Mouse (Mus musculus) embryonic facial prominence, embryonic 10.5 days (tissue): ENCODE data around the gene Slc44a5. TPM values are rescaled to one million over a fixed set of nuclear protein-coding genes. Genes with fewer than 3 reads are reported as not detected.
"Not testable (repeated sequence)": the region's sequence is repeated elsewhere in the genome, so short reads cannot be mapped to it uniquely, and the experiment has no call there.

Experiments used
- DNase-seq: peaks from one replicate; pipeline ENCODE4 v3.0.0-alpha.2; 2017; ENCODE audit warnings: low spot score
- H3K27ac ChIP-seq: fragments of 300-500 bp; sonication (generic); replicated peaks from 2 replicates; pipeline ENCODE4 v1.5.1; 2016; ENCODE audit warnings: mild to moderate bottlenecking
- H3K27me3 ChIP-seq: fragments of 300-500 bp; sonication (generic); replicated peaks from 2 replicates; pipeline ENCODE4 v1.6.1; 2016; ENCODE audit warnings: low read depth, mild to moderate bottlenecking; ENCODE audit not compliant: poor library complexity, severe bottlenecking
- H3K36me3 ChIP-seq: fragments of 300-500 bp; sonication (generic); replicated peaks from 2 replicates; pipeline ENCODE4 v1.6.1; 2016; ENCODE audit warnings: mild to moderate bottlenecking, moderate library complexity
- H3K4me1 ChIP-seq: fragments of 300-500 bp; sonication (generic); 2 replicates; pipeline ENCODE4 v1.6.1; 2016
- H3K4me3 ChIP-seq: fragments of 300-500 bp; sonication (generic); 2 replicates; pipeline ENCODE4 v1.5.1; 2016; ENCODE audit warnings: mild to moderate bottlenecking, moderate library complexity
- H3K9me3 ChIP-seq: fragments of 300-500 bp; sonication (generic); 2 replicates; pipeline ENCODE4 v1.6.1; 2016; ENCODE audit warnings: mild to moderate bottlenecking
- WGBS: fragments of 180-500 bp; shearing (Covaris S2); methylation state at CpG from one replicate; pipeline ENCODE4 v1.1.7; 2016; 5-methylcytosine and 5-hydroxymethylcytosine counted together
- polyA plus RNA-seq: library from polyadenylated mRNA; unstranded; fragments of >200 nt; fragmentation: Nextera tagmentation; extraction: Ambion mirVana; gene quantifications from 2 replicates; pipeline ENCODE4 v1.2.1, GENCODE M21; 2016

Gene Slc44a5
- polyA plus RNA-seq, 1 experiment from 2014 or later = 0.56 TPM

GRCm38 (mm10) chr3:154145750-154146149, 172.5 kb downstream of the Slc44a5 start:
- H3K27me3 ChIP-seq = no peaks in the 10 kb centered on the region
- DNase-seq = no peak
- no peaks in the 10 kb centered on the region for H3K9me3 ChIP-seq
- H3K4me1 ChIP-seq = no peaks in the 10 kb centered on the region
- 84% methylated on average over 4 of the region's 4 CpGs for WGBS
- no peak overlapping the region for H3K4me3 ChIP-seq
- no peak overlapping the region for H3K27ac ChIP-seq
- H3K36me3 ChIP-seq = no peaks in the 10 kb centered on the region

DNA sequence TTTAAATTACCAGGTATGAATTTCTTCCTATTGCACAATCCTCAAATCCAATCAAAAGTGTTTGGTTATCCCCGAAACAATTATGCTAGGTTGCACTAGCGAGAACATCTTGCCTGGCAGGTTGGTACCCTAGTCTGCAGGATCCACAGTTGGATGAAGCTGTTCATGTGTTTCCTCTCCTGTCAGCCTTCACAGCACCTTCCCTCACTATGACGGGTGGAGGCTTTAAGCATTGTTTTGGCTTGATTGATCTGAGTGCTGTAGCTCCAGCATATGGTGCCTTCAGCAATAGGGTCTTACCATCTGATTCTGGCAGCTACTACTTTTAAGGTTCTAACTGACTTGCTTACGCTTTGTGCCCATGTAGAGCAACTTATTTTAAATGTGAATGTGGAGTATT, 176.5 kb downstream of the Slc44a5 start:
- no peaks in the 10 kb centered on the region for H3K9me3 ChIP-seq
- no peak overlapping the region for H3K27ac ChIP-seq
- no peaks in the 10 kb centered on the region for H3K4me1 ChIP-seq
- DNase-seq = no peak
- no peaks in the 10 kb centered on the region for H3K36me3 ChIP-seq
- 85% methylated on average over 4 of the region's 4 CpGs for WGBS
- no peaks in the 10 kb centered on the region for H3K27me3 ChIP-seq
- H3K4me3 ChIP-seq = no peak overlapping the region

- WGBS = 82% methylated on average over 3 of the region's 3 CpGs
- not testable (repeated sequence) for H3K4me3 ChIP-seq, H3K9me3 ChIP-seq, DNase-seq, H3K27me3 ChIP-seq, H3K36me3 ChIP-seq, H3K4me1 ChIP-seq, H3K27ac ChIP-seq
Observed at GRCm38 (mm10) chr3:154153541-154153940, 180.3 kb downstream of the Slc44a5 start.

GRCm38 (mm10) chr3:154165882-154166281, 192.6 kb downstream of the Slc44a5 start:
- Histone ChIP-seq H3K36me3 (no peaks in the 10 kb centered on the region), H3K4me3 (no peak overlapping the region), H3K27ac (no peak overlapping the region), H3K9me3 (no peaks in the 10 kb centered on the region), H3K4me1 (no peaks in the 10 kb centered on the region), H3K27me3 (no peaks in the 10 kb centered on the region)
- no peak for DNase-seq
- 92% methylated on average over 4 of the region's 4 CpGs for WGBS

GRCm38 (mm10) chr3:154171881-154172592, 198.8 kb downstream of the Slc44a5 start:
- H3K9me3 ChIP-seq = no peaks in the 10 kb centered on the region
- 70% methylated on average over 10 of the region's 10 CpGs for WGBS
- no peak overlapping the region for H3K27ac ChIP-seq
- no peak overlapping the region for H3K4me3 ChIP-seq
- no peaks in the 10 kb centered on the region for H3K36me3 ChIP-seq
- no peaks in the 10 kb centered on the region for H3K27me3 ChIP-seq
- peaks cover 10% of the 10 kb centered on the region; the same call in 1 of the 2 replicates for H3K4me1 ChIP-seq
- DNase-seq = no peak

GRCm38 (mm10) chr3:154172593-154172965, 199.3 kb downstream of the Slc44a5 start:
- DNase-seq = no peak
- peaks cover 10% of the 10 kb centered on the region; the same call in 1 of the 2 replicates for H3K4me1 ChIP-seq
- H3K27ac ChIP-seq = no peak overlapping the region
- 86% methylated on average over 5 of the region's 5 CpGs for WGBS
- H3K4me3 ChIP-seq = no peak overlapping the region
- H3K9me3 ChIP-seq = no peaks in the 10 kb centered on the region
- no peaks in the 10 kb centered on the region for H3K36me3 ChIP-seq
- no peaks in the 10 kb centered on the region for H3K27me3 ChIP-seq

DNA sequence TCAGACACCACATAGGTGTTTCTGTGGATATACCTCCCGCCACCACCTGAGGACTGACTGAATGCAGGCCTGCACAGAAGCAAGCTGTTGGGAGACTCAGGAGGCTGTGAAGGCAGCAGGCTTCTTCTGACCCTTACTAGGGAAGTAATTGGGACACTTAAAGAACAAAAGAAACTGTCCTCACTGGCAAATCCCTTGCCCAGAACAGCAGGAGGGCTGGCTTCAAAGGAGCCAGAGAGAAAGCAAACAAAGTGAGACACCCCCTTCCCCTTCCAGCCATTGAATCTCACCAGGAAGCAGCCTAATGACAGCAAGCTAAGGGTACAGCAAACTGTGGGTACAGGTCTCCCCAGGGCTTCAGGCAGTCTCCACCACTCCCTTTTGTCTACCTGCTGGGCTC, 200.3 kb downstream of the Slc44a5 start:
- Histone ChIP-seq H3K27me3 (no peaks in the 10 kb centered on the region), H3K9me3 (no peaks in the 10 kb centered on the region), H3K27ac (no peak overlapping the region), H3K4me1 (peaks cover 14% of the 10 kb centered on the region; the same call in 1 of the 2 replicates), H3K4me3 (no peak overlapping the region), H3K36me3 (no peaks in the 10 kb centered on the region)
- no peak for DNase-seq
- WGBS = 32% methylated on average over 1 of the region's 1 CpGs

DNA sequence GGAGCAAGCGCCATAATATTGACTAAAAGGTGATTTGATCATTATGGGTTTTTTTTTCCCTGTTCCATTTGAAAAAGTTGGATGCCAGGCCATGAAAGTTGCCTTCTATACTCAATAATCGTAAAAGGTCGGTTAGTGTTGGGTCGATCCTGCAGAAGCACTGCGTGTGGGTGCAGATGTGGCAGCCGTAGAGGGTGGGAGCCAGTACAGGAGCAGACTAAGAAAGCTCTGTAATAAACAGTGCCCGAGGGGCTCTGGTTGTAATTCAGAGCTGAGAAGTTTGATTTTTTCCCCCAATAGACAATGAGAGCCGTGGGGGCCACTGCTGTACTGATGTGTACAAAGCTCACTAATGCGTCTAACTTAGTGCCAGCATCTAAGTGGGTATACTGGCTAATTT, 200.8 kb downstream of the Slc44a5 start:
- no peaks in the 10 kb centered on the region for H3K27me3 ChIP-seq
- no peaks in the 10 kb centered on the region for H3K9me3 ChIP-seq
- H3K4me3 ChIP-seq = no peak overlapping the region
- DNase-seq = no peak
- H3K36me3 ChIP-seq = no peaks in the 10 kb centered on the region
- 55% methylated on average over 9 of the region's 9 CpGs for WGBS
- no peak overlapping the region for H3K27ac ChIP-seq
- H3K4me1 ChIP-seq = peaks cover 14% of the 10 kb centered on the region; the same call in 1 of the 2 replicates

GRCm38 (mm10) chr3:154174766-154175165, 201.5 kb downstream of the Slc44a5 start:
- peaks cover 14% of the 10 kb centered on the region; the same call in 1 of the 2 replicates for H3K4me1 ChIP-seq
- H3K9me3 ChIP-seq = no peaks in the 10 kb centered on the region
- H3K27ac ChIP-seq = no peak overlapping the region
- no peak overlapping the region for H3K4me3 ChIP-seq
- no peaks in the 10 kb centered on the region for H3K27me3 ChIP-seq
- DNase-seq = no peak
- 89% methylated on average over 7 of the region's 7 CpGs for WGBS
- no peaks in the 10 kb centered on the region for H3K36me3 ChIP-seq

- Histone ChIP-seq H3K4me1 (peaks cover 10% of the 10 kb centered on the region; the same call in 1 of the 2 replicates), H3K4me3 (no peak overlapping the region), H3K27ac (no peak overlapping the region), H3K36me3 (no peaks in the 10 kb centered on the region), H3K27me3 (no peaks in the 10 kb centered on the region), H3K9me3 (no peaks in the 10 kb centered on the region)
- WGBS = 86% methylated on average over 8 of the region's 8 CpGs
- DNase-seq = no peak
Observed at GRCm38 (mm10) chr3:154177665-154178305, 204.5 kb downstream of the Slc44a5 start.

- Histone ChIP-seq H3K4me1 (0 out of 2 replicates have a peak, but pooled peaks cover 4% of the 10 kb centered on the region), H3K9me3 (no peaks in the 10 kb centered on the region), H3K27ac (no peak overlapping the region), H3K27me3 (no peaks in the 10 kb centered on the region), H3K36me3 (no peaks in the 10 kb centered on the region), H3K4me3 (no peak overlapping the region)
- DNase-seq = no peak
- 92% methylated on average over 2 of the region's 3 CpGs for WGBS
Observed at GRCm38 (mm10) chr3:154179423-154179920, 206.2 kb downstream of the Slc44a5 start.

DNA sequence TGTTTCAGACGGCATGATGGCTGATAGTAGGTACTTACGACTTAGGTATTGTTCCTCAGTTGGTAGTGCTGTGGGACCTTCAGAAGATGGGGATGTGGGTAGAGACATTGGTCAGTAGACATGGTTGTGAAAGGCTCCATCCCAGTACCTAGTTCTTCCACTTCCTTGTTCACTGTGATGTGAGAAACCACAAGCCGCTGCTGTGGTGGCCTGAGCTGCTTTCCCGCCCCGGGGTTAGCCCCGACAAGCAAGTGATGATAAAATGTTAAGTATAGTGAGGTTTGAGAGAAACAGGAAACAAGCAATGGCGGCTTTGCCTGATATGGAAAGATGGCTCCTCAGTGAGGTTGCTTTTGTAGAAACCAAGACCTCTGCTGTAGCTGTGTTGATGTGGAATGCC, 209.8 kb downstream of the Slc44a5 start:
- no peak for DNase-seq
- 90% methylated on average over 7 of the region's 7 CpGs for WGBS

DNA sequence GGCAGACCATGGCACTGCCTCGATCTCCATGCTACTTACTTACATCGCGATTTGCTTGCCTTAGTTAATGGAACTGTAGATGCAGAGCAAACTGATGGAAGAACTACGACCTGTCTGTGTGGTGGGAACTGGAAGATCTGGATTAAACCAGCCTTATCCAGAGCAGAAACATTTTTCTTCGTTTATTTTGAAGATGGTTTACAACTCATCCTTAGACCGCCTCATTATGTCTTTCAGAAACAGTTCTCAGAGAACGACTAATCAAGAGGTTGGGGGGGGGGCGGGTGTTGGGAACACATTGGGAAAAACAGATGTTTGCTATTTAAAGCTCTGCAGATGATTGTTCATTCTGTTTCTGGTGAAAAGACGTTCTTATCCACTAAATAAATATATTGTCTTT, 210.7 kb downstream of the Slc44a5 start:
- H3K27me3 ChIP-seq = no peaks in the 10 kb centered on the region
- no peak overlapping the region for H3K27ac ChIP-seq
- no peaks in the 10 kb centered on the region for H3K9me3 ChIP-seq
- H3K4me3 ChIP-seq = no peak overlapping the region
- H3K36me3 ChIP-seq = no peaks in the 10 kb centered on the region
- DNase-seq = no peak
- H3K4me1 ChIP-seq = peaks cover 19% of the 10 kb centered on the region
- WGBS = 84% methylated on average over 9 of the region's 9 CpGs

More for the DNA sequence above, 209.8 kb downstream of the Slc44a5 start:
- Histone ChIP-seq H3K36me3 (no peaks in the 10 kb centered on the region), H3K9me3 (no peaks in the 10 kb centered on the region), H3K27me3 (no peaks in the 10 kb centered on the region), H3K27ac (no peak overlapping the region), H3K4me3 (no peak overlapping the region), H3K4me1 (peaks cover 14% of the 10 kb centered on the region)
